ENCODE assay signal across 23 mouse cellular contexts in genomic region chr15:80399451-80399850, GRCm38 (mm10).
"Had no signal": no experiment of that assay in that cellular context is flagged by ENCODE, and none has a peak within 500 bp of the region (broad histone marks: within the 10 kb centered on the region; RNA-seq: fewer than 3 reads in every experiment).

No protein-coding gene starts in this region.

- H3K9me3 ChIP-seq: kidney, embryonic 15.5 days; limb, embryonic 10.5 days; liver, embryonic 15.5 days; lung, embryonic 15.5 days; midbrain, embryonic 10.5 days; neural tube, embryonic 13.5 days; stomach, embryonic 15.5 days had no signal

- H3K4me2 ChIP-seq: kidney, embryonic 15.5 days; limb, embryonic 13.5 days; liver, embryonic 12.5 days; liver, embryonic 15.5 days; lung, embryonic 15.5 days; neural tube, embryonic 13.5 days; stomach, embryonic 15.5 days had no signal

- ATAC-seq: liver, embryonic 12.5 days; midbrain, embryonic 16.5 days had no signal

- H3K4me3 ChIP-seq: kidney, embryonic 15.5 days; limb, embryonic 10.5 days; limb, embryonic 13.5 days; liver, embryonic 12.5 days; liver, embryonic 15.5 days; lung, embryonic 15.5 days; megakaryocyte, embryonic 14.5 days; midbrain, embryonic 10.5 days; myocyte; neural tube, embryonic 13.5 days; stomach, embryonic 15.5 days had no signal

- H3K36me3 ChIP-seq: kidney, embryonic 15.5 days; limb, embryonic 10.5 days; limb, embryonic 13.5 days; liver, embryonic 12.5 days; liver, embryonic 15.5 days; lung, embryonic 15.5 days; midbrain, embryonic 10.5 days; neural tube, embryonic 13.5 days; stomach, embryonic 15.5 days had no signal

- H3K4me1 ChIP-seq: limb, embryonic 13.5 days; liver, embryonic 12.5 days; liver, embryonic 15.5 days; lung, embryonic 15.5 days; megakaryocyte, embryonic 14.5 days; stomach, embryonic 15.5 days had no signal

- H3K9ac ChIP-seq: kidney, embryonic 15.5 days; limb, embryonic 13.5 days; liver, embryonic 12.5 days; liver, embryonic 15.5 days; lung, embryonic 15.5 days; neural tube, embryonic 13.5 days; stomach, embryonic 15.5 days had no signal

- DNase-seq: kidney, postnatal 10 days; kidney, postnatal 36 days; layer of hippocampus, postnatal 36 days; liver; lung, adult 18-20 months; lung, postnatal 10 days; lung, postnatal 36 days; retina, postnatal 1 day; right cerebral cortex, postnatal 25 days; spleen, adult 18-20 months; thymus, postnatal 25 days had no signal

- H3K27ac ChIP-seq: kidney, embryonic 15.5 days; limb, embryonic 10.5 days; limb, embryonic 13.5 days; liver, embryonic 12.5 days; liver, embryonic 15.5 days; lung, embryonic 15.5 days; midbrain, embryonic 10.5 days; neural tube, embryonic 13.5 days; stomach, embryonic 15.5 days had no signal

- H3K27me3 ChIP-seq: kidney, embryonic 15.5 days; limb, embryonic 13.5 days; liver, embryonic 12.5 days; liver, embryonic 15.5 days; lung, embryonic 15.5 days; neural tube, embryonic 13.5 days; stomach, embryonic 15.5 days had no signal
